Mouse (Mus musculus): ENCODE measurements around the gene Myo19.

DNA sequence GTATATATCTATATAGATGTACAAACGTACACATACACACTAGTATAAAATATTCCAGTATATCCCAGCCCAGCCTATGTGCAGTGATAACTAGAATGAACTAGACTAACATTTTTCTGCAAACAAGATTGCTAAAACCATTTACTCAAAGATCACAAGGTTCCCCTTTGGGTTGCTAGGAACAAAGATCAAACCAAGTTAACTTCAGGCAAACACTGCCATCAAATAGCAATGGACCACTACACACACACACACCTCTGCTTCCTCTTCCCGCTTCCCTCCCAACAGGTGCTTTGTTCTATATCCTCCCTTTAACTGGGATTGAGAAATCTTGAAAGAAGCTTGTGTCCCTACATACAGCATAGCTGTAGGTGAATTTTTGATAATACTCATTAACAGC, 12.4 kb upstream of the Myo19 start:
- TF ChIP-seq CTCF (IDR thresholded peaks at IDR 0.05; ENCODE audit: extremely low read depth, insufficient read depth, low read length) = no peak
- no peak for TF ChIP-seq POLR2A (IDR thresholded peaks at IDR 0.05; ENCODE audit: extremely low read depth, insufficient read depth, low read length)
